Mouse (Mus musculus): ENCODE results near the gene Plekhg3.

- TF ChIP-seq CTCF (IDR thresholded peaks at IDR 0.05) (no peak), EP300 (IDR thresholded peaks at IDR 0.05) (no peak)
Measured at GRCm38 (mm10) chr12:76500896-76501295, 29.8 kb upstream of the Plekhg3 start.
